Mouse (Mus musculus) brain, embryonic 14.5 days (tissue): Measurements from ENCODE around the gene Tmem270. TPM values are rescaled to one million over a fixed set of nuclear protein-coding genes. Genes with fewer than 3 reads are reported as not detected.

ENCODE experiments used
- DNase-seq: peaks from one replicate; pipeline ENCODE4 v3.0.0-alpha.2; 2011; ENCODE audit warnings: low read depth
- CTCF ChIP-seq: fragments of 200-500 bp; IDR thresholded peaks from 2 replicates; pipeline ENCODE4 v1.5.1; 2012; ENCODE audit warnings: inconsistent platforms, mild to moderate bottlenecking, moderate library complexity, borderline replicate concordance; ENCODE audit not compliant: insufficient read depth, insufficient read length; ENCODE audit errors: extremely low read depth
- POLR2A ChIP-seq: fragments of 200-500 bp; IDR thresholded peaks from 2 replicates; pipeline ENCODE4 v1.6.1; 2012; ENCODE audit warnings: mild to moderate bottlenecking, inconsistent platforms, borderline replicate concordance; ENCODE audit not compliant: poor library complexity, insufficient read depth, insufficient read length, severe bottlenecking; ENCODE audit errors: extremely low read depth
- polyA plus RNA-seq: library from polyadenylated mRNA; depleted of rRNA; stranded (reverse); fragments of >200 nt; gene quantifications from 2 replicates; pipeline ENCODE4 v1.2.3, GENCODE M21; 2012; rRNA removed

Gene Tmem270
- polyA plus RNA-seq, 1 experiment = not detected

GRCm38 (mm10) chr5:134873034-134873433 lies 33.5 kb downstream of the Tmem270 start:
- TF ChIP-seq CTCF (no peak), POLR2A (no peak)
- DNase-seq = no peak

GRCm38 (mm10) chr5:134872597-134872996 lies 33.9 kb downstream of the Tmem270 start:
- DNase-seq = no peak
- no peak for TF ChIP-seq POLR2A
- TF ChIP-seq CTCF = no peak

- DNase-seq = no peak
- TF ChIP-seq CTCF (no peak), POLR2A (no peak)
Measured at GRCm38 (mm10) chr5:134868506-134868905, 38.0 kb downstream of the Tmem270 start.

GRCm38 (mm10) chr5:134867320-134868144 lies 39.0 kb downstream of the Tmem270 start:
- DNase-seq = peak; percentile 19
- TF ChIP-seq POLR2A (no peak), CTCF (no peak)

GRCm38 (mm10) chr5:134865158-134865557 lies 41.4 kb downstream of the Tmem270 start:
- TF ChIP-seq CTCF (no peak), POLR2A (no peak)
- DNase-seq = no peak

GRCm38 (mm10) chr5:134861902-134862497 lies 44.5 kb downstream of the Tmem270 start:
- TF ChIP-seq CTCF = no peak
- no peak for DNase-seq

- TF ChIP-seq CTCF (no peak), POLR2A (no peak)
- DNase-seq = no peak
Measured at GRCm38 (mm10) chr5:134859193-134859592, 47.3 kb downstream of the Tmem270 start.

GRCm38 (mm10) chr5:134858378-134858777 lies 48.2 kb downstream of the Tmem270 start:
- TF ChIP-seq POLR2A = no peak
- no peak for DNase-seq

GRCm38 (mm10) chr5:134852873-134853272 lies 53.7 kb downstream of the Tmem270 start:
- DNase-seq = no peak
- TF ChIP-seq CTCF (no peak), POLR2A (no peak)

Other genes with a start within 250 kb of the Tmem270 start
- gene Limk1, start 218.1 kb downstream of the Tmem270 start, polyA plus RNA-seq = 63.4 and 89.3 TPM in 2 replicates
- gene Eln, start 159.4 kb downstream of the Tmem270 start, polyA plus RNA-seq = 21.6 and 29.1 TPM in 2 replicates
- gene Cldn13, start 8.8 kb upstream of the Tmem270 start, polyA plus RNA-seq = 0.10 TPM in 1 of 2 replicates, not detected in the other
- gene Mettl27, start 25.6 kb upstream of the Tmem270 start, polyA plus RNA-seq = 5.6 and 6.9 TPM in 2 replicates
- gene Cldn4, start 40.2 kb upstream of the Tmem270 start, polyA plus RNA-seq = 3.2 and 3.5 TPM in 2 replicates
- gene Cldn3, start 79.5 kb upstream of the Tmem270 start, polyA plus RNA-seq = 2.8 and 4.7 TPM in 2 replicates
- 65.6 and 94.1 TPM in 2 replicates for gene Abhd11, start 102.4 kb upstream of the Tmem270 start, polyA plus RNA-seq
- gene Stx1a, start 116.7 kb upstream of the Tmem270 start, polyA plus RNA-seq = 151 and 152 TPM in 2 replicates
- 34.8 and 35.9 TPM in 2 replicates for gene Dnajc30, start 157.5 kb upstream of the Tmem270 start, polyA plus RNA-seq
- gene Bud23, start 158.2 kb upstream of the Tmem270 start, polyA plus RNA-seq = 81.8 and 112 TPM in 2 replicates
- gene Vps37d, start 171.5 kb upstream of the Tmem270 start, polyA plus RNA-seq = 63.2 and 75.0 TPM in 2 replicates
- 1.8 and 1.9 TPM in 2 replicates for gene Mlxipl, start 183.2 kb upstream of the Tmem270 start, polyA plus RNA-seq
- 11.5 and 14.1 TPM in 2 replicates for gene Tbl2, start 242.9 kb upstream of the Tmem270 start, polyA plus RNA-seq